Mouse (Mus musculus): ENCODE measurements around the gene Prelid1. TPM values are rescaled to one million over a fixed set of nuclear protein-coding genes. Genes with fewer than 3 reads are reported as not detected.

The Prelid1 gene
- 413 and 451 TPM in 2 replicates for polyA plus RNA-seq (2014; fragmentation: Nextera tagmentation; extraction: Ambion mirVana)

GRCm38 (mm10) chr13:55319931-55320533 is at the start of gene Prelid1:
Gene Prelid1, plus strand, starts transcription at chr13:55320500.
- ATAC-seq (ENCODE audit: low read depth) (no peak), DNase-seq (ENCODE audit: low spot score) (no peak)
- peaks cover 8% of the 10 kb centered on the region; the same call in 1 of the 2 replicates for H3K4me1 ChIP-seq (ENCODE audit: control insufficient read depth, insufficient read depth, low read length)
- H3K9ac ChIP-seq (ENCODE audit: low read depth, low read length): peak within 1 kb of the TSS; percentile 85
- WGBS: 72% methylated on average over 4 of the region's 4 CpGs
- no peaks in the 10 kb centered on the region for H3K9me3 ChIP-seq (ENCODE audit: control insufficient read depth, low read length)
- peak within 1 kb of the TSS; percentile 71 for H3K4me3 ChIP-seq (ENCODE audit: low read depth, low read length)
- H3K36me3 ChIP-seq (ENCODE audit: control insufficient read depth, insufficient read depth, low read length): peaks cover 72% of the 10 kb centered on the region
- peak within 1 kb of the TSS; percentile 75 for H3K4me2 ChIP-seq (ENCODE audit: low read depth, low read length)
- H3K27me3 ChIP-seq (replicated peaks; ENCODE audit: control insufficient read depth, insufficient read depth, low read length): no peaks in the 10 kb centered on the region
- no peak within 1 kb of the TSS for H3K27ac ChIP-seq (replicated peaks; ENCODE audit: low read depth, low read length)

GRCm38 (mm10) chr13:55277203-55277602 is 43.1 kb upstream of the Prelid1 start:
- Histone ChIP-seq H3K27ac (replicated peaks; ENCODE audit: low read depth, low read length) (no peak overlapping the region), H3K4me3 (ENCODE audit: low read depth, low read length) (no peak overlapping the region), H3K27me3 (replicated peaks; ENCODE audit: control insufficient read depth, insufficient read depth, low read length) (no peaks in the 10 kb centered on the region), H3K36me3 (ENCODE audit: control insufficient read depth, insufficient read depth, low read length) (peaks cover 65% of the 10 kb centered on the region), H3K4me2 (ENCODE audit: low read depth, low read length) (no peak overlapping the region), H3K9me3 (ENCODE audit: control insufficient read depth, low read length) (no peaks in the 10 kb centered on the region), H3K9ac (ENCODE audit: low read depth, low read length) (no peak overlapping the region), H3K4me1 (ENCODE audit: control insufficient read depth, insufficient read depth, low read length) (no peaks in the 10 kb centered on the region)
- DNase-seq (ENCODE audit: low spot score): peak; percentile 9
- ATAC-seq (ENCODE audit: low read depth): no peak
- 58% methylated on average over 5 of the region's 5 CpGs for WGBS

DNA sequence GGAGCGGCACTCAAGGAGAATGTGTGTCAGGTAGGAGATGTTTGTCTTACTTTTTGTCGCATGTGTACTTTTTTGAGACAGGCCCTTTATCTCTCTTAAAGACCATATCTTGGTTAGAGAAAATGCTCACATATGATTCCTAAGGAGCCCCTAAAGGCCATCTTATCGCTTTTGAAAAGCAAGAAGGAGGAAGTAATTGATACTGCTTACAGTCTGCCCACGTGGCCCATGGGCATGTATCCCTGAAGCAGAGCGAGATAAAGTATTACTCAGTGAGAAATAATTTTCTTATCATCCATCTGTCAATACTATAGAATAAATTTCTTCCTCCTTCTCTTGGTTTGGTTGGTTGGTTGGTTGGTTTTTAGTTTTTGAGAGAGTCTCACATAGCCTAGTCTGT is 42.7 kb upstream of the Prelid1 start:
- H3K4me2 ChIP-seq (ENCODE audit: low read depth, low read length): no peak overlapping the region
- H3K4me1 ChIP-seq (ENCODE audit: control insufficient read depth, insufficient read depth, low read length): no peaks in the 10 kb centered on the region
- WGBS: 91% methylated on average over 5 of the region's 5 CpGs
- peaks cover 66% of the 10 kb centered on the region for H3K36me3 ChIP-seq (ENCODE audit: control insufficient read depth, insufficient read depth, low read length)
- DNase-seq (ENCODE audit: low spot score) (no peak), ATAC-seq (ENCODE audit: low read depth) (no peak)
- no peak overlapping the region for H3K4me3 ChIP-seq (ENCODE audit: low read depth, low read length)
- H3K9me3 ChIP-seq (ENCODE audit: control insufficient read depth, low read length): no peaks in the 10 kb centered on the region
- H3K27me3 ChIP-seq (replicated peaks; ENCODE audit: control insufficient read depth, insufficient read depth, low read length): no peaks in the 10 kb centered on the region
- no peak overlapping the region for H3K9ac ChIP-seq (ENCODE audit: low read depth, low read length)
- no peak overlapping the region for H3K27ac ChIP-seq (replicated peaks; ENCODE audit: low read depth, low read length)

DNA sequence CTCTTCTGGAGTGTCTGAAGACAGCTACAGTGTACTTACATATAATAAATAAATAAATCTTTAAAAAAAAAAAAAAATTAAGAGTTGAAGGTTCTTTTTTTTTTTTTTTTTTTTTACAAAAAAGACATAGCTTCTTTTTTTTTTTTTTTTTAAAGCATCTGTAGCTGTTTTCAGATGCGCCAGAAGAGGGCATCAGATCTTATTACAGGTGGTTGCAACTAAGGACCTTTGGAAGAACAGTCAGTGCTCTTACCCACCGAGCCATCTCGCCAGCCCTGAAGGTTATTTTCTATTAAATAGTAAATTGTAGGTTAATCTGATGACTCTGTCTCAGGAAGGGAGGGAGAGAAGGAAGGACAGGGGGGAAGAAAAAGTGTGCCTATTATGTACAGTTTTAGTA is 31.4 kb upstream of the Prelid1 start:
- no peaks in the 10 kb centered on the region for H3K4me1 ChIP-seq (ENCODE audit: control insufficient read depth, insufficient read depth, low read length)
- no peaks in the 10 kb centered on the region for H3K9me3 ChIP-seq (ENCODE audit: control insufficient read depth, low read length)
- no peak overlapping the region for H3K27ac ChIP-seq (replicated peaks; ENCODE audit: low read depth, low read length)
- H3K9ac ChIP-seq (ENCODE audit: low read depth, low read length): no peak overlapping the region
- H3K4me3 ChIP-seq (ENCODE audit: low read depth, low read length): no peak overlapping the region
- WGBS: 78% methylated on average over 3 of the region's 3 CpGs
- ATAC-seq (ENCODE audit: low read depth): no peak
- no peak overlapping the region for H3K4me2 ChIP-seq (ENCODE audit: low read depth, low read length)
- no peaks in the 10 kb centered on the region for H3K27me3 ChIP-seq (replicated peaks; ENCODE audit: control insufficient read depth, insufficient read depth, low read length)
- no peak for DNase-seq (ENCODE audit: low spot score)
- peaks cover 86% of the 10 kb centered on the region for H3K36me3 ChIP-seq (ENCODE audit: control insufficient read depth, insufficient read depth, low read length)

- no peak for DNase-seq (ENCODE audit: low spot score)
- Histone ChIP-seq H3K4me3 (ENCODE audit: low read depth, low read length) (no peak overlapping the region), H3K9ac (ENCODE audit: low read depth, low read length) (no peak overlapping the region), H3K36me3 (ENCODE audit: control insufficient read depth, insufficient read depth, low read length) (peaks cover 89% of the 10 kb centered on the region), H3K27ac (replicated peaks; ENCODE audit: low read depth, low read length) (no peak overlapping the region), H3K4me1 (ENCODE audit: control insufficient read depth, insufficient read depth, low read length) (no peaks in the 10 kb centered on the region), H3K9me3 (ENCODE audit: control insufficient read depth, low read length) (no peaks in the 10 kb centered on the region), H3K4me2 (ENCODE audit: low read depth, low read length) (no peak overlapping the region), H3K27me3 (replicated peaks; ENCODE audit: control insufficient read depth, insufficient read depth, low read length) (no peaks in the 10 kb centered on the region)
- WGBS: 93% methylated on average over 1 of the region's 1 CpGs
- ATAC-seq (ENCODE audit: low read depth): no peak
These were observed 23.5 kb upstream of the Prelid1 start for GRCm38 (mm10) chr13:55296760-55297159.

- H3K9me3 ChIP-seq (ENCODE audit: control insufficient read depth, low read length): no peaks in the 10 kb centered on the region
- no peak overlapping the region for H3K27ac ChIP-seq (replicated peaks; ENCODE audit: low read depth, low read length)
- H3K9ac ChIP-seq (ENCODE audit: low read depth, low read length): no peak overlapping the region
- DNase-seq (ENCODE audit: low spot score) (no peak), ATAC-seq (ENCODE audit: low read depth) (no peak)
- H3K4me3 ChIP-seq (ENCODE audit: low read depth, low read length): no peak overlapping the region
- no peaks in the 10 kb centered on the region for H3K27me3 ChIP-seq (replicated peaks; ENCODE audit: control insufficient read depth, insufficient read depth, low read length)
- 92% methylated on average over 5 of the region's 5 CpGs for WGBS
- H3K4me2 ChIP-seq (ENCODE audit: low read depth, low read length): no peak overlapping the region
- H3K36me3 ChIP-seq (ENCODE audit: control insufficient read depth, insufficient read depth, low read length): peaks cover 87% of the 10 kb centered on the region
- no peaks in the 10 kb centered on the region for H3K4me1 ChIP-seq (ENCODE audit: control insufficient read depth, insufficient read depth, low read length)
These were observed 19.4 kb upstream of the Prelid1 start for GRCm38 (mm10) chr13:55300913-55301312.

DNA sequence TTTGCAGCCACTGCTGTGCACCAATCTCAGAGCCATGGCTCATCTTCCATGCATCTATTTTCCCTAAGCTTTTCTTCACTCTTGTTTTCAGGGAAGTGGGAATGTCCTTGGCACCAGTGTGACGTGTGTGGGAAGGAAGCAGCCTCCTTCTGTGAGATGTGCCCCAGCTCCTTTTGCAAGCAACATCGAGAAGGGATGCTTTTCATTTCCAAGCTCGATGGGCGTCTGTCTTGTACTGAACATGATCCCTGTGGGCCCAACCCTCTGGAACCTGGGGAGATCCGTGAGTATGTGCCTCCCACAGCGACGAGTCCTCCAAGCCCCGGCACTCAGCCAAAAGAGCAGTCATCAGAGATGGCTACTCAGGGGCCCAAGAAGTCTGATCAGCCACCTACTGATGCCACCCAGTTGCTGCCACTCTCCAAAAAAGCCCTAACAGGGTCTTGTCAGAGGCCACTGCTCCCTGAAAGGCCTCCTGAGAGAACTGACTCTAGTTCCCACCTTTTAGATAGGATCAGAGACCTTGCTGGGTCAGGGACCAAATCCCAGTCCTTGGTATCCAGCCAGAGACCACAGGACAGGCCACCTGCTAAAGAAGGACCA is 8.2 kb upstream of the Prelid1 start:
- no peak overlapping the region for H3K4me3 ChIP-seq (ENCODE audit: low read depth, low read length)
- H3K4me1 ChIP-seq (ENCODE audit: control insufficient read depth, insufficient read depth, low read length): no peaks in the 10 kb centered on the region
- no peak overlapping the region for H3K9ac ChIP-seq (ENCODE audit: low read depth, low read length)
- 92% methylated on average over 8 of the region's 8 CpGs for WGBS
- no peak overlapping the region for H3K4me2 ChIP-seq (ENCODE audit: low read depth, low read length)
- H3K27ac ChIP-seq (replicated peaks; ENCODE audit: low read depth, low read length): no peak overlapping the region
- ATAC-seq (ENCODE audit: low read depth): no peak
- DNase-seq (ENCODE audit: low spot score): no peak
- no peaks in the 10 kb centered on the region for H3K9me3 ChIP-seq (ENCODE audit: control insufficient read depth, low read length)
- H3K27me3 ChIP-seq (replicated peaks; ENCODE audit: control insufficient read depth, insufficient read depth, low read length): no peaks in the 10 kb centered on the region
- peaks cover 97% of the 10 kb centered on the region for H3K36me3 ChIP-seq (ENCODE audit: control insufficient read depth, insufficient read depth, low read length)

DNA sequence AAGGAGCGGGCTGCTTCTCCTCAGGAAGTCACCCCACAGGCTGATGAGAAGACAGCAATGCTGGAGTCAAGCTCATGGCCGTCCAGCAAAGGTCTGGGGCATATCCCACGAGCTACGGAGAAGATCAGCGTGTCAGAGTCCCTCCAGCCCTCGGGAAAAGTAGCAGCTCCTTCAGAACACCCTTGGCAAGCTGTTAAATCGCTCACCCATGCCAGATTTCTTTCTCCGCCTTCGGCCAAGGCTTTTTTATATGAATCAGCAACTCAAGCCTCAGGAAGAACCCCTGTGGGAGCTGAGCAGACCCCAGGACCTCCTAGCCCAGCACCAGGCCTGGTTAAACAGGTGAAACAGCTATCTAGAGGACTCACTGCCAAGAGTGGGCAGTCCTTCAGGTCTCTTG is 7.2 kb upstream of the Prelid1 start:
- ATAC-seq (ENCODE audit: low read depth): no peak
- 94% methylated on average over 8 of the region's 9 CpGs for WGBS
- no peak overlapping the region for H3K27ac ChIP-seq (replicated peaks; ENCODE audit: low read depth, low read length)

GRCm38 (mm10) chr13:55314891-55315412 is 5.3 kb upstream of the Prelid1 start:
- no peak for ATAC-seq (ENCODE audit: low read depth)
- DNase-seq (ENCODE audit: low spot score): no peak
- no peaks in the 10 kb centered on the region for H3K4me1 ChIP-seq (ENCODE audit: control insufficient read depth, insufficient read depth, low read length)
- H3K27ac ChIP-seq (replicated peaks; ENCODE audit: low read depth, low read length): no peak overlapping the region
- peaks cover 93% of the 10 kb centered on the region for H3K36me3 ChIP-seq (ENCODE audit: control insufficient read depth, insufficient read depth, low read length)
- H3K27me3 ChIP-seq (replicated peaks; ENCODE audit: control insufficient read depth, insufficient read depth, low read length): no peaks in the 10 kb centered on the region
- no peak overlapping the region for H3K4me2 ChIP-seq (ENCODE audit: low read depth, low read length)
- no peaks in the 10 kb centered on the region for H3K9me3 ChIP-seq (ENCODE audit: control insufficient read depth, low read length)
- 95% methylated on average over 2 of the region's 2 CpGs for WGBS
- no peak overlapping the region for H3K9ac ChIP-seq (ENCODE audit: low read depth, low read length)
- H3K4me3 ChIP-seq (ENCODE audit: low read depth, low read length): no peak overlapping the region

More for the DNA sequence above, 7.2 kb upstream of the Prelid1 start:
- no peak for DNase-seq (ENCODE audit: low spot score)
- no peaks in the 10 kb centered on the region for H3K4me1 ChIP-seq (ENCODE audit: control insufficient read depth, insufficient read depth, low read length)
- H3K27me3 ChIP-seq (replicated peaks; ENCODE audit: control insufficient read depth, insufficient read depth, low read length): no peaks in the 10 kb centered on the region
- H3K9ac ChIP-seq (ENCODE audit: low read depth, low read length): no peak overlapping the region
- no peak overlapping the region for H3K4me2 ChIP-seq (ENCODE audit: low read depth, low read length)
- H3K36me3 ChIP-seq (ENCODE audit: control insufficient read depth, insufficient read depth, low read length): peaks cover 92% of the 10 kb centered on the region
- no peak overlapping the region for H3K4me3 ChIP-seq (ENCODE audit: low read depth, low read length)
- H3K9me3 ChIP-seq (ENCODE audit: control insufficient read depth, low read length): no peaks in the 10 kb centered on the region
